Mouse (Mus musculus) liver, adult 2 months (tissue): ENCODE data around the gene Ccn1. TPM values are rescaled to one million over a fixed set of nuclear protein-coding genes. Genes with fewer than 3 reads are reported as not detected.

ENCODE experiments used
- DNase-seq: peaks from one replicate; pipeline ENCODE4 v3.0.0-alpha.2; 2011; ENCODE audit warnings: low read depth, low spot score; ENCODE audit errors: extremely low read depth
- H3K27ac ChIP-seq: fragments of 200-500 bp; replicated peaks from 2 replicates; pipeline ENCODE4 v1.5.1; 2012; ENCODE audit warnings: low read depth, mild to moderate bottlenecking, control low read depth, inconsistent platforms, low read length; ENCODE audit not compliant: insufficient read depth
- H3K27me3 ChIP-seq: fragments of 200-500 bp; 2 replicates; pipeline ENCODE4 v1.6.1; 2012; ENCODE audit warnings: mild to moderate bottlenecking, moderate library complexity, low read length, inconsistent platforms; ENCODE audit not compliant: control insufficient read depth, insufficient read depth
- H3K36me3 ChIP-seq: fragments of 200-500 bp; 2 replicates; pipeline ENCODE4 v1.6.1; 2012; ENCODE audit warnings: low read length, inconsistent platforms; ENCODE audit not compliant: control insufficient read depth, insufficient read depth
- H3K4me1 ChIP-seq: fragments of 200-500 bp; 2 replicates; pipeline ENCODE4 v1.6.1; 2011; ENCODE audit warnings: low read length; ENCODE audit not compliant: control insufficient read depth, insufficient read depth
- H3K4me3 ChIP-seq: fragments of 200-500 bp; 2 replicates; pipeline ENCODE4 v1.5.1; 2011; ENCODE audit warnings: low read depth, mild to moderate bottlenecking, control low read depth, low read length, moderate library complexity; ENCODE audit not compliant: insufficient read depth
- H3K79me2 ChIP-seq: fragments of 200-500 bp; 2 replicates; pipeline ENCODE4 v1.6.1; 2012; ENCODE audit warnings: inconsistent platforms, mild to moderate bottlenecking, low read length, moderate library complexity; ENCODE audit not compliant: control insufficient read depth, insufficient read depth
- H3K9ac ChIP-seq: fragments of 200-500 bp; 2 replicates; pipeline ENCODE4 v1.6.1; 2012; ENCODE audit warnings: low read depth, mild to moderate bottlenecking, control low read depth, inconsistent platforms, low read length
- CTCF ChIP-seq: fragments of 200-500 bp; IDR thresholded peaks from 2 replicates; pipeline ENCODE4 v1.5.1; 2011; ENCODE audit warnings: low read depth, low read length, control low read depth
- POLR2A ChIP-seq: fragments of 200-500 bp; IDR thresholded peaks from 2 replicates; pipeline ENCODE4 v1.6.1; 2011; ENCODE audit warnings: low read length, control low read depth; ENCODE audit not compliant: insufficient read depth; ENCODE audit errors: extremely low read depth
- WGBS: fragments of 180-500 bp; shearing (Covaris S2); methylation state at CpG from one replicate; pipeline ENCODE4 v1.1.7; 2018; 5-methylcytosine and 5-hydroxymethylcytosine counted together
- polyA plus RNA-seq: library from polyadenylated mRNA; depleted of rRNA; stranded (reverse); fragments of >200 nt; gene quantifications from 2 replicates; pipeline ENCODE4 v1.2.3, GENCODE M21; 2012
- total RNA-seq: library from RNA; depleted of rRNA; stranded (reverse); fragments of >200 nt; gene quantifications from 2 replicates; pipeline ENCODE4 v1.2.3, GENCODE M21; 2014

The Ccn1 gene
- total and polyA plus RNA-seq, 2 experiments, result 4.5 to 6.0 TPM

- no peak overlapping the region for H3K27ac ChIP-seq
- no peaks in the 10 kb centered on the region for H3K79me2 ChIP-seq
- WGBS, result 73% methylated on average over 5 of the region's 5 CpGs
- H3K36me3 ChIP-seq, result no peaks in the 10 kb centered on the region
- H3K4me3 ChIP-seq, result no peak overlapping the region
- H3K27me3 ChIP-seq, result no peaks in the 10 kb centered on the region
- no peak overlapping the region for H3K9ac ChIP-seq
- TF ChIP-seq POLR2A, result no peak
- TF ChIP-seq CTCF, result no peak
- no peak for DNase-seq
- H3K4me1 ChIP-seq, result peaks cover 7% of the 10 kb centered on the region
Observed at GRCm38 (mm10) chr3:145628643-145629042, 21.1 kb downstream of the Ccn1 start.

GRCm38 (mm10) chr3:145627830-145628229, 22.0 kb downstream of the Ccn1 start:
- H3K36me3 ChIP-seq, result no peaks in the 10 kb centered on the region
- 97% methylated on average over 3 of the region's 3 CpGs for WGBS

GRCm38 (mm10) chr3:145626063-145626462, 23.7 kb downstream of the Ccn1 start:
- H3K4me3 ChIP-seq, result no peak overlapping the region
- DNase-seq, result peak; percentile 98
- no peaks in the 10 kb centered on the region for H3K79me2 ChIP-seq
- TF ChIP-seq CTCF (no peak), POLR2A (no peak)
- no peaks in the 10 kb centered on the region for H3K27me3 ChIP-seq
- peaks cover 8% of the 10 kb centered on the region for H3K4me1 ChIP-seq
- no peak overlapping the region for H3K9ac ChIP-seq
- H3K27ac ChIP-seq, result peak overlapping the region; percentile 76
- 24% methylated on average over 1 of the region's 1 CpGs for WGBS
- no peaks in the 10 kb centered on the region for H3K36me3 ChIP-seq

More at GRCm38 (mm10) chr3:145627830-145628229, 22.0 kb downstream of the Ccn1 start:
- H3K79me2 ChIP-seq, result no peaks in the 10 kb centered on the region
- peak; percentile 83 for TF ChIP-seq CTCF
- no peak for TF ChIP-seq POLR2A
- no peaks in the 10 kb centered on the region for H3K27me3 ChIP-seq
- no peak overlapping the region for H3K27ac ChIP-seq
- H3K9ac ChIP-seq, result no peak overlapping the region
- H3K4me1 ChIP-seq, result peaks cover 7% of the 10 kb centered on the region
- no peak for DNase-seq
- H3K4me3 ChIP-seq, result no peak overlapping the region

- no peaks in the 10 kb centered on the region for H3K27me3 ChIP-seq
- no peak overlapping the region for H3K4me3 ChIP-seq
- 22% methylated on average over 9 of the region's 9 CpGs for WGBS
- no peaks in the 10 kb centered on the region for H3K36me3 ChIP-seq
- TF ChIP-seq POLR2A (no peak), CTCF (no peak)
- no peak overlapping the region for H3K9ac ChIP-seq
- DNase-seq, result peak; percentile 78
- H3K79me2 ChIP-seq, result no peaks in the 10 kb centered on the region
- H3K4me1 ChIP-seq, result peaks cover 8% of the 10 kb centered on the region
- H3K27ac ChIP-seq, result peak overlapping the region; percentile 76
Observed at GRCm38 (mm10) chr3:145625546-145625945, 24.2 kb downstream of the Ccn1 start.

GRCm38 (mm10) chr3:145624786-145625185, 25.0 kb downstream of the Ccn1 start:
- no peak overlapping the region for H3K4me3 ChIP-seq
- peak; percentile 98 for DNase-seq
- 32% methylated on average over 4 of the region's 4 CpGs for WGBS

GRCm38 (mm10) chr3:145623047-145623446, 26.7 kb downstream of the Ccn1 start:
- Histone ChIP-seq H3K9ac (no peak overlapping the region), H3K4me3 (no peak overlapping the region), H3K27me3 (no peaks in the 10 kb centered on the region), H3K4me1 (peaks cover 8% of the 10 kb centered on the region), H3K36me3 (no peaks in the 10 kb centered on the region), H3K79me2 (no peaks in the 10 kb centered on the region), H3K27ac (no peak overlapping the region)
- whole genome bisulfite sequencing, result 93% methylated on average over 12 of the region's 12 CpGs
- no peak for TF ChIP-seq CTCF
- TF ChIP-seq POLR2A, result no peak
- no peak for DNase-seq

More at GRCm38 (mm10) chr3:145624786-145625185, 25.0 kb downstream of the Ccn1 start:
- no peaks in the 10 kb centered on the region for H3K79me2 ChIP-seq
- no peak overlapping the region for H3K27ac ChIP-seq
- H3K36me3 ChIP-seq, result no peaks in the 10 kb centered on the region
- peaks cover 8% of the 10 kb centered on the region for H3K4me1 ChIP-seq
- no peaks in the 10 kb centered on the region for H3K27me3 ChIP-seq
- TF ChIP-seq CTCF (no peak), POLR2A (no peak)
- H3K9ac ChIP-seq, result no peak overlapping the region
